Mouse (Mus musculus): ENCODE results near the gene Foxo3.

Foxo3 gene

GRCm38 (mm10) chr10:42248644-42249043 is 27.9 kb downstream of the Foxo3 start:
- no peak for DNase-seq (ENCODE audit: low spot score)

GRCm38 (mm10) chr10:42248156-42248555 is 28.4 kb downstream of the Foxo3 start:
- DNase-seq (ENCODE audit: low spot score) = no peak

- no peak for DNase-seq (ENCODE audit: low spot score)
Observed at GRCm38 (mm10) chr10:42247125-42247816, 29.3 kb downstream of the Foxo3 start.

- DNase-seq (ENCODE audit: low spot score) = no peak
Observed at GRCm38 (mm10) chr10:42246483-42246882, 30.1 kb downstream of the Foxo3 start.

GRCm38 (mm10) chr10:42245636-42246035 is 30.9 kb downstream of the Foxo3 start:
- DNase-seq (ENCODE audit: low spot score) = no peak

- DNase-seq (ENCODE audit: low spot score) = no peak
Observed at GRCm38 (mm10) chr10:42245256-42245601, 31.3 kb downstream of the Foxo3 start.

GRCm38 (mm10) chr10:42244420-42245255 is 31.9 kb downstream of the Foxo3 start:
- DNase-seq (ENCODE audit: low spot score) = peak; percentile 44

- DNase-seq (ENCODE audit: low spot score) = no peak
Observed at GRCm38 (mm10) chr10:42243925-42244324, 32.6 kb downstream of the Foxo3 start.

GRCm38 (mm10) chr10:42242484-42242883 is 34.1 kb downstream of the Foxo3 start:
- DNase-seq (ENCODE audit: low spot score) = no peak

GRCm38 (mm10) chr10:42241775-42242174 is 34.8 kb downstream of the Foxo3 start:
- no peak for DNase-seq (ENCODE audit: low spot score)

- no peak for DNase-seq (ENCODE audit: low spot score)
Observed at GRCm38 (mm10) chr10:42239810-42240111, 36.8 kb downstream of the Foxo3 start.

- DNase-seq (ENCODE audit: low spot score) = no peak
Observed at GRCm38 (mm10) chr10:42238923-42239809, 37.4 kb downstream of the Foxo3 start.

GRCm38 (mm10) chr10:42238296-42238695 is 38.3 kb downstream of the Foxo3 start:
- no peak for DNase-seq (ENCODE audit: low spot score)

GRCm38 (mm10) chr10:42237556-42237955 is 39.0 kb downstream of the Foxo3 start:
- DNase-seq (ENCODE audit: low spot score) = no peak

GRCm38 (mm10) chr10:42235321-42235720 is 41.2 kb downstream of the Foxo3 start:
- no peak for DNase-seq (ENCODE audit: low spot score)

- no peak for DNase-seq (ENCODE audit: low spot score)
Observed at GRCm38 (mm10) chr10:42232977-42233376, 43.6 kb downstream of the Foxo3 start.

- DNase-seq (ENCODE audit: low spot score) = no peak
Observed at GRCm38 (mm10) chr10:42231847-42232246, 44.7 kb downstream of the Foxo3 start.

GRCm38 (mm10) chr10:42231100-42231541 is 45.4 kb downstream of the Foxo3 start:
- DNase-seq (ENCODE audit: low spot score) = no peak

GRCm38 (mm10) chr10:42230471-42231099 is 46.0 kb downstream of the Foxo3 start:
- no peak for DNase-seq (ENCODE audit: low spot score)

- DNase-seq (ENCODE audit: low spot score) = no peak
Observed at GRCm38 (mm10) chr10:42227751-42228241, 48.8 kb downstream of the Foxo3 start.

- no peak for DNase-seq (ENCODE audit: low spot score)
Observed at GRCm38 (mm10) chr10:42226176-42226575, 50.4 kb downstream of the Foxo3 start.

Measured in spleen, adult 12 weeks (tissue).